Mouse (Mus musculus): ENCODE measurements at regions not wholly inside any gene's neighbourhood (a gene's known extent, or its start where the extent isn't known, plus 50 kb on each side); places are given as distances from the start of the nearest gene placed in this dataset.

DNA sequence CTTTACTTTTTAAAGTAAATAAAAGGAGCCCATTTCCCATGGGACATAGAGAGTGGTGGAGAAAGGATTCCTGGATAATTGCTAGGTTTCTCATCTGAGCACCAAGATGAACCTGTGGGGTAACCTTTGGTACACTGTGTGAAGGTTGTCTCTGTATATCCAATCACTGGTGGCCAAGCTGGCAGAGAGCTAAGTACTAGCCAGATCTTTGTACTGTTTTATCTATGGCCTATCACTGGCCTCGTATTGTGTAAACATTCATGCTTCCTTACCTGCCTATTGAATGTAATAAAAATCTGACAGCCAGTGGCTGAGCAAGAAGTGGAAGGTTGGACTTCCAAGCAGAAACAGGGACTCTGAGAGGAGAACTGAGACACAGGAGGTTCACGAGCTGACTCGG lies 55.3 kb upstream of the Arid2 start:
- no peak overlapping the region for H3K27ac ChIP-seq (ENCODE audit: low read depth, low read length)
- no peak overlapping the region for H3K4me2 ChIP-seq
- H3K36me3 ChIP-seq (ENCODE audit: control insufficient read depth, insufficient read depth, low read length), result no peaks in the 10 kb centered on the region
- H3K9ac ChIP-seq (ENCODE audit: low read depth, low read length), result no peak overlapping the region
- no peaks in the 10 kb centered on the region for H3K27me3 ChIP-seq (ENCODE audit: control insufficient read depth, insufficient read depth, low read length)
- no peak for ATAC-seq (replicated peaks; ENCODE audit: insufficient number of reproducible peaks, low FRiP score, low TSS enrichment)
- 80% methylated on average over 3 of the region's 3 CpGs for WGBS (ENCODE audit: insufficient replicate concordance)
- H3K4me3 ChIP-seq (ENCODE audit: low read depth, low read length), result no peak overlapping the region
- H3K4me1 ChIP-seq (ENCODE audit: control insufficient read depth, insufficient read depth, low read length), result no peaks in the 10 kb centered on the region
- no peaks in the 10 kb centered on the region for H3K9me3 ChIP-seq (replicated peaks; ENCODE audit: control insufficient read depth, low read length)

DNA sequence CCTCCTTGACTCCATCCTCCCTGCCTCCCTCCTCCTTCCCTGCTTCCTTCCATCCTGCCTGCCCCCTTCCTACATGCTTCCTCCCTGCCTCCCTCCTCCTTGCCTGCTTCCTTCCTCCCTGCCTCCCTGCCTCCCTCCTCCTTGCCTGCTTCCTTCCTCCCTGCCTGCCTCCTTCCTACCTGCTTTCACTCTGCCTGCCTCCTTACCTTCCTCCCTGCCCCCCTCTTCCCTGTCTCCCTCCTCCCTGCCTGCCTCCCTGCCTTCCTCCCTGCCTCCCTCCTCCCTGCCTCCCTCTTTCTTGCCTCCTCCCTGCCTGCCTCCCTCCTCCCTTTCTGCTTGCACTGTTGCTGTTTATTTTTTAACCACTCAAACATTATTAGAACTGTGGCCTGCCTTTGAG lies 54.2 kb upstream of the Arid2 start:
- ATAC-seq (replicated peaks; ENCODE audit: insufficient number of reproducible peaks, low FRiP score, low TSS enrichment), result no peak
- no peak overlapping the region for H3K4me3 ChIP-seq (ENCODE audit: low read depth, low read length)
- no peak overlapping the region for H3K4me2 ChIP-seq
- no peak overlapping the region for H3K27ac ChIP-seq (ENCODE audit: low read depth, low read length)
- H3K4me1 ChIP-seq (ENCODE audit: control insufficient read depth, insufficient read depth, low read length), result no peaks in the 10 kb centered on the region
- H3K36me3 ChIP-seq (ENCODE audit: control insufficient read depth, insufficient read depth, low read length), result no peaks in the 10 kb centered on the region
- H3K27me3 ChIP-seq (ENCODE audit: control insufficient read depth, insufficient read depth, low read length), result no peaks in the 10 kb centered on the region
- H3K9ac ChIP-seq (ENCODE audit: low read depth, low read length), result no peak overlapping the region
- H3K9me3 ChIP-seq (replicated peaks; ENCODE audit: control insufficient read depth, low read length), result no peaks in the 10 kb centered on the region

DNA sequence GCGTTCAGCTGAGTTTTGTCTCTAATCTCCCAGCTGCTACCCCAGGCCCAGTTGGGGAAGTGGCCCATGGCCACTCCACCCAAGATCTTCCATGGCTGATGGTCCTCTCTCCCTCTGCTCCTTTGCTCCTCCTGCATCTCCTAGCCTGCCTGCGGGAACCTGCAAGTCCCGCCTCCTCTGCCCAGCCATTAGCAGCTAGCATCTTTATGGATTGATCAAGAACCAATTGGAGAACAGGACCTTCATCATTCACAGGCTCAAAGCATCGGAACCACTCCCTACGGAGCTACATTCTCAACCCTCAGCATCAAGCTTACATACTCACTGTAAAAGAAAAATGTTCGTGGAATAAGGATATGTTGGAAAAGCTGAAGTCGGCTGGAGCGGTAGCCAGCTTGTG lies 52.5 kb upstream of the Arid2 start:
- H3K9ac ChIP-seq (ENCODE audit: low read depth, low read length), result no peak overlapping the region
- no peak overlapping the region for H3K27ac ChIP-seq (ENCODE audit: low read depth, low read length)
- H3K9me3 ChIP-seq (replicated peaks; ENCODE audit: control insufficient read depth, low read length), result no peaks in the 10 kb centered on the region
- H3K4me1 ChIP-seq (ENCODE audit: control insufficient read depth, insufficient read depth, low read length), result no peaks in the 10 kb centered on the region
- H3K4me3 ChIP-seq (ENCODE audit: low read depth, low read length), result no peak overlapping the region
- no peak overlapping the region for H3K4me2 ChIP-seq
- ATAC-seq (replicated peaks; ENCODE audit: insufficient number of reproducible peaks, low FRiP score, low TSS enrichment), result no peak
- WGBS (ENCODE audit: insufficient replicate concordance), result 57% methylated on average over 8 of the region's 8 CpGs
- H3K36me3 ChIP-seq (ENCODE audit: control insufficient read depth, insufficient read depth, low read length), result no peaks in the 10 kb centered on the region
- no peaks in the 10 kb centered on the region for H3K27me3 ChIP-seq (ENCODE audit: control insufficient read depth, insufficient read depth, low read length)

Measured in heart, embryonic 11.5 days (tissue).